Mouse (Mus musculus) liver, embryonic 15.5 days (tissue): ENCODE measurements around the gene Mrps34. TPM values are rescaled to one million over a fixed set of nuclear protein-coding genes. Genes with fewer than 3 reads are reported as not detected.
A peak's percentile ranks its signal among the peaks of the same experiment; 100 is the strongest.
"Not testable (repeated sequence)": the region's sequence is repeated elsewhere in the genome, so short reads cannot be mapped to it uniquely, and the experiment has no call there.

Source experiments
- ATAC-seq: fragments of 200-750 bp; cut with Nextera tagmentation; 2 replicates; pipeline ENCODE4 v1.8.0; 2017; ENCODE audit warnings: moderate number of reproducible peaks, mild to moderate bottlenecking, moderate library complexity; ENCODE audit not compliant: insufficient read depth
- H3K27ac ChIP-seq: fragments of 300-500 bp; sonication (generic); replicated peaks from 2 replicates; pipeline ENCODE4 v1.5.1; 2015; ENCODE audit warnings: mild to moderate bottlenecking, inconsistent platforms
- H3K27me3 ChIP-seq: fragments of 300-500 bp; sonication (generic); 2 replicates; pipeline ENCODE4 v1.6.1; 2015; ENCODE audit warnings: mild to moderate bottlenecking, inconsistent platforms
- H3K36me3 ChIP-seq: fragments of 300-500 bp; sonication (generic); replicated peaks from 2 replicates; pipeline ENCODE4 v1.6.1; 2015; ENCODE audit warnings: moderate library complexity, mild to moderate bottlenecking, inconsistent platforms
- H3K4me1 ChIP-seq: fragments of 300-500 bp; sonication (generic); replicated peaks from 2 replicates; pipeline ENCODE4 v1.6.1; 2015; ENCODE audit warnings: inconsistent platforms
- H3K4me2 ChIP-seq: fragments of 300-500 bp; sonication (generic); 2 replicates; pipeline ENCODE4 v1.6.1; 2015; ENCODE audit warnings: moderate library complexity, mild to moderate bottlenecking, inconsistent platforms
- H3K4me3 ChIP-seq: fragments of 300-500 bp; sonication (generic); replicated peaks from 2 replicates; pipeline ENCODE4 v1.5.1; 2015; ENCODE audit warnings: mild to moderate bottlenecking, inconsistent platforms
- H3K9ac ChIP-seq: fragments of 300-500 bp; sonication (generic); 2 replicates; pipeline ENCODE4 v1.6.1; 2015; ENCODE audit warnings: moderate library complexity, mild to moderate bottlenecking, inconsistent platforms
- H3K9me3 ChIP-seq: fragments of 300-500 bp; sonication (generic); replicated peaks from 2 replicates; pipeline ENCODE4 v1.6.1; 2016; ENCODE audit warnings: inconsistent platforms
- WGBS: fragments of 180-500 bp; shearing (Covaris S2); methylation state at CpG from one replicate; pipeline ENCODE4 v1.1.7; 2015; ENCODE audit warnings: mixed read lengths; ENCODE audit not compliant: insufficient replicate concordance; 5-methylcytosine and 5-hydroxymethylcytosine counted together
- polyA plus RNA-seq: library from polyadenylated mRNA; unstranded; fragments of >200 nt; fragmentation: Nextera tagmentation; extraction: Ambion mirVana; gene quantifications from 2 replicates; pipeline ENCODE4 v1.2.1, GENCODE M21; 2015

The Mrps34 gene
- polyA plus RNA-seq, 1 experiment from 2014 or later = 52.8 TPM

- Histone ChIP-seq H3K27me3 (no peaks in the 10 kb centered on the region), H3K4me2 (peak within 1 kb of the TSS; percentile 87), H3K9ac (peak within 1 kb of the TSS; percentile 92), H3K36me3 (peaks cover 13% of the 10 kb centered on the region; the same call in 1 of the 2 replicates), H3K4me3 (peak within 1 kb of the TSS; percentile 96), H3K27ac (peak within 1 kb of the TSS; percentile 92), H3K9me3 (no peaks in the 10 kb centered on the region), H3K4me1 (peaks cover 41% of the 10 kb centered on the region)
- ATAC-seq = peak; percentile 98
- WGBS = under 1% methylated on average over 78 of the region's 78 CpGs
Measured at GRCm38 (mm10) chr17:24936259-24937237, 41.6 kb downstream of the Mrps34 start, which contains the start of gene Mapk8ip3. Mapk8ip3 (minus strand) TSS chr17:24936977.

- H3K27me3 ChIP-seq = no peaks in the 10 kb centered on the region
- WGBS = 45% methylated on average over 6 of the region's 6 CpGs
- no peaks in the 10 kb centered on the region for H3K9me3 ChIP-seq
- no peak for ATAC-seq
- peak overlapping the region; percentile 96 for H3K4me3 ChIP-seq
- peaks cover 9% of the 10 kb centered on the region; the same call in 1 of the 2 replicates for H3K36me3 ChIP-seq
- peaks cover 41% of the 10 kb centered on the region for H3K4me1 ChIP-seq
- H3K9ac ChIP-seq = peak overlapping the region; percentile 92
- H3K4me2 ChIP-seq = peak overlapping the region; percentile 87
- H3K27ac ChIP-seq = peak overlapping the region; percentile 92
Measured at GRCm38 (mm10) chr17:24937266-24937665, 42.4 kb downstream of the Mrps34 start.

- H3K4me2 ChIP-seq, H3K9me3 ChIP-seq, H3K27me3 ChIP-seq, H3K9ac ChIP-seq, H3K4me1 ChIP-seq, H3K27ac ChIP-seq, H3K4me3 ChIP-seq: not testable (repeated sequence)
- H3K36me3 ChIP-seq = peaks cover 46% of the 10 kb centered on the region
- ATAC-seq = peak; percentile 65; the same call in 1 of the 2 replicates
- WGBS = 18% methylated on average over 2 of the region's 2 CpGs
Measured at GRCm38 (mm10) chr17:24942453-24942852, 47.5 kb downstream of the Mrps34 start.

GRCm38 (mm10) chr17:24943036-24943435 is 48.1 kb downstream of the Mrps34 start:
- Histone ChIP-seq H3K4me3 (no peak overlapping the region), H3K36me3 (peaks cover 52% of the 10 kb centered on the region), H3K4me2 (no peak overlapping the region), H3K27ac (no peak overlapping the region), H3K9ac (no peak overlapping the region), H3K4me1 (no peaks in the 10 kb centered on the region), H3K9me3 (no peaks in the 10 kb centered on the region), H3K27me3 (no peaks in the 10 kb centered on the region)
- 82% methylated on average over 7 of the region's 7 CpGs for WGBS
- no peak for ATAC-seq

GRCm38 (mm10) chr17:24943589-24943988 is 48.7 kb downstream of the Mrps34 start:
- not testable (repeated sequence) for H3K4me3 ChIP-seq, H3K4me1 ChIP-seq, H3K27ac ChIP-seq, H3K9ac ChIP-seq, H3K9me3 ChIP-seq, H3K4me2 ChIP-seq, ATAC-seq, H3K27me3 ChIP-seq
- peaks cover 58% of the 10 kb centered on the region for H3K36me3 ChIP-seq
- 73% methylated on average over 1 of the region's 1 CpGs for WGBS

Other genes with a start within 250 kb of the Mrps34 start
- 10.8 and 13.8 TPM in 2 replicates for gene Slc9a3r2, start 244.8 kb upstream of the Mrps34 start, polyA plus RNA-seq
- 0.30 TPM in 1 of 2 replicates, not detected in the other for gene Npw, start 236.7 kb upstream of the Mrps34 start, polyA plus RNA-seq
- 9.9 and 12.5 TPM in 2 replicates for gene Zfp598, start 225.4 kb upstream of the Mrps34 start, polyA plus RNA-seq
- gene Syngr3, start 205.2 kb upstream of the Mrps34 start, polyA plus RNA-seq = 0.07 and 0.16 TPM in 2 replicates
- 22.8 and 25.2 TPM in 2 replicates for gene Gfer, start 199.0 kb upstream of the Mrps34 start, polyA plus RNA-seq
- gene Noxo1, start 198.9 kb upstream of the Mrps34 start, polyA plus RNA-seq = 0.14 and 0.16 TPM in 2 replicates
- 35.0 and 40.6 TPM in 2 replicates for gene Tbl3, start 187.5 kb upstream of the Mrps34 start, polyA plus RNA-seq
- gene Rnf151, start 177.1 kb upstream of the Mrps34 start, polyA plus RNA-seq = not detected in 2 replicates
- gene Rps2, start 177.0 kb upstream of the Mrps34 start, polyA plus RNA-seq = 1,043 and 1,068 TPM in 2 replicates
- 160 and 162 TPM in 2 replicates for gene Ndufb10, start 170.6 kb upstream of the Mrps34 start, polyA plus RNA-seq
- 0.09 and 0.15 TPM in 2 replicates for gene Rpl3l, start 167.3 kb upstream of the Mrps34 start, polyA plus RNA-seq
- 31.1 and 32.9 TPM in 2 replicates for gene Msrb1, start 158.5 kb upstream of the Mrps34 start, polyA plus RNA-seq
- gene Hs3st6, start 142.1 kb upstream of the Mrps34 start, polyA plus RNA-seq = 0.07 TPM in 1 of 2 replicates, not detected in the other
- gene Meiob, start 90.8 kb upstream of the Mrps34 start, polyA plus RNA-seq = 0.35 and 0.54 TPM in 2 replicates
- 117 and 135 TPM in 2 replicates for gene Hagh, start 55.0 kb upstream of the Mrps34 start, polyA plus RNA-seq
- 41.1 and 44.2 TPM in 2 replicates for gene Fahd1, start 44.8 kb upstream of the Mrps34 start, polyA plus RNA-seq
- 9.6 and 11.5 TPM in 2 replicates for gene Igfals, start 29.1 kb upstream of the Mrps34 start, polyA plus RNA-seq
- gene Nubp2, start 8.8 kb upstream of the Mrps34 start, polyA plus RNA-seq = 68.1 and 73.5 TPM in 2 replicates
- 45.2 and 48.4 TPM in 2 replicates for gene Spsb3, start 8.5 kb upstream of the Mrps34 start, polyA plus RNA-seq
- 11.5 and 13.0 TPM in 2 replicates for gene Eme2, start within 50 bp of the Mrps34 start, polyA plus RNA-seq
- gene Nme3, start 1.4 kb downstream of the Mrps34 start, polyA plus RNA-seq = 53.4 and 60.1 TPM in 2 replicates
- 8.3 and 10.0 TPM in 2 replicates for gene Mapk8ip3, start 41.9 kb downstream of the Mrps34 start, polyA plus RNA-seq
- gene Jpt2, start 65.6 kb downstream of the Mrps34 start, polyA plus RNA-seq = 60.0 and 62.4 TPM in 2 replicates
- gene Cramp1l, start 120.7 kb downstream of the Mrps34 start, polyA plus RNA-seq = 2.9 and 4.3 TPM in 2 replicates
- gene Ift140, start 121.0 kb downstream of the Mrps34 start, polyA plus RNA-seq = 139 and 156 TPM in 2 replicates
- gene Tmem204, start 188.5 kb downstream of the Mrps34 start, polyA plus RNA-seq = 5.6 and 6.5 TPM in 2 replicates
- 14.3 and 17.4 TPM in 2 replicates for gene Telo2, start 220.9 kb downstream of the Mrps34 start, polyA plus RNA-seq
- gene Ptx4, start 225.6 kb downstream of the Mrps34 start, polyA plus RNA-seq = 0.06 and 0.10 TPM in 2 replicates
- 10.7 TPM in 2 replicates for gene Clcn7, start 238.3 kb downstream of the Mrps34 start, polyA plus RNA-seq